33 mouse cellular contexts compared by ENCODE assay signal in the genomic region with DNA sequence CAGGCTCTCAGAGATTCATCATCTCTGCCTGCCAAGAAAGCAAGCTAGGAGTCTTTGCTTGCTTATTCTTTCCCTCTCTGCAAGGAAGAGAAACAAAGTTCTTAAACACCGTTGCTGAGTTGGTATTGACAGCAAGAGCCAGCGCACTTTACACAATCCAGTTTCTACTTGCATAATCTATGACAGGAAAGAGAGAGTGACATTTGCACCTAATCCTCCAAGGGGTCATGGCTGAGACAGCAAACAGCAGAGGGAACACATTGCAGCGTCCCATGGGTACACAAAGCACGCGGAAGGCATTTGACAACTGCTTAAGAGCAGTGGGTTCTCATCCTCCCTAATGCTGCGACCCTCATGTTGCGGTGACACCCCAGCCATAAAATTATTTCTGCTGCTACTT.
DNase-seq lines count a peak whose midpoint lies in the region; ATAC-seq and TF ChIP-seq lines count a peak whose summit lies in the region.
"Had no signal": no experiment of that assay in that cellular context is flagged by ENCODE, and none has a peak within 500 bp of the region (broad histone marks: within the 10 kb centered on the region; RNA-seq: fewer than 3 reads in every experiment).

No protein-coding gene starts in this region.

- no peaks in the 10 kb centered on the region for H3K36me3 ChIP-seq in lung, postnatal 0 days (ENCODE audit: insufficient read depth, low read length)
- H3K36me3 ChIP-seq in stomach, embryonic 14.5 days (ENCODE audit: control insufficient read depth, insufficient read depth, low read length) = no peaks in the 10 kb centered on the region
- no peaks in the 10 kb centered on the region for H3K36me3 ChIP-seq in intestine, embryonic 15.5 days
- H3K36me3 ChIP-seq: embryonic facial prominence, embryonic 12.5 days; hindbrain, embryonic 12.5 days; limb, embryonic 12.5 days; neural tube, embryonic 12.5 days had no signal

- H3K9ac ChIP-seq in lung, postnatal 0 days (replicated peaks; ENCODE audit: low read depth) = no peak overlapping the region
- no peak overlapping the region for H3K9ac ChIP-seq in stomach, embryonic 14.5 days (replicated peaks; ENCODE audit: low read depth, low read length)
- no peak overlapping the region for H3K9ac ChIP-seq in intestine, embryonic 15.5 days
- H3K9ac ChIP-seq: embryonic facial prominence, embryonic 12.5 days; hindbrain, embryonic 12.5 days; limb, embryonic 12.5 days; liver, embryonic 14.5 days; neural tube, embryonic 12.5 days had no signal

- no peak overlapping the region for H3K27ac ChIP-seq in lung, postnatal 0 days (ENCODE audit: low read length)
- peak overlapping the region; percentile 10; the same call in 1 of the 2 replicates for H3K27ac ChIP-seq in stomach, embryonic 14.5 days (ENCODE audit: low read length)
- no peak overlapping the region for H3K27ac ChIP-seq in intestine, embryonic 15.5 days
- no peak overlapping the region for H3K27ac ChIP-seq in cerebellum, adult 2 months (ENCODE audit: insufficient read depth, low read length)
- H3K27ac ChIP-seq: embryonic facial prominence, embryonic 12.5 days; hindbrain, embryonic 12.5 days; hindbrain, postnatal 0 days; layer of hippocampus, adult 2 months; left cerebral cortex, adult 2 months; limb, embryonic 12.5 days; liver, embryonic 14.5 days; neural tube, embryonic 12.5 days had no signal

- no peaks in the 10 kb centered on the region for H3K9me3 ChIP-seq in lung, postnatal 0 days (ENCODE audit: low read length)
- H3K9me3 ChIP-seq in stomach, embryonic 14.5 days (ENCODE audit: control insufficient read depth, low read depth, low read length) = no peaks in the 10 kb centered on the region
- no peaks in the 10 kb centered on the region for H3K9me3 ChIP-seq in intestine, embryonic 15.5 days
- H3K9me3 ChIP-seq: embryonic facial prominence, embryonic 12.5 days; hindbrain, embryonic 12.5 days; limb, embryonic 12.5 days; neural tube, embryonic 12.5 days had no signal

- H3K4me1 ChIP-seq in lung, postnatal 0 days (ENCODE audit: insufficient read depth, low read depth, low read length) = no peaks in the 10 kb centered on the region
- no peaks in the 10 kb centered on the region for H3K4me1 ChIP-seq in stomach, embryonic 14.5 days (ENCODE audit: control insufficient read depth, insufficient read depth, low read length)
- no peaks in the 10 kb centered on the region for H3K4me1 ChIP-seq in intestine, embryonic 15.5 days (replicated peaks)
- no peaks in the 10 kb centered on the region for H3K4me1 ChIP-seq in cerebellum, adult 2 months (ENCODE audit: control insufficient read depth, insufficient read depth, low read length)
- H3K4me1 ChIP-seq: embryonic facial prominence, embryonic 12.5 days; hindbrain, embryonic 12.5 days; limb, embryonic 12.5 days; megakaryocyte, embryonic 14.5 days; neural tube, embryonic 12.5 days had no signal

- H3K27me3 ChIP-seq in lung, postnatal 0 days (replicated peaks; ENCODE audit: insufficient read depth, low read length) = no peaks in the 10 kb centered on the region
- no peaks in the 10 kb centered on the region for H3K27me3 ChIP-seq in stomach, embryonic 14.5 days (ENCODE audit: control insufficient read depth, insufficient read depth, low read length)
- H3K27me3 ChIP-seq in intestine, embryonic 15.5 days (replicated peaks) = no peaks in the 10 kb centered on the region
- H3K27me3 ChIP-seq in cerebellum, adult 2 months (ENCODE audit: control insufficient read depth, insufficient read depth, low read length) = no peaks in the 10 kb centered on the region
- H3K27me3 ChIP-seq: embryonic facial prominence, embryonic 12.5 days; hindbrain, embryonic 12.5 days; limb, embryonic 12.5 days; megakaryocyte, embryonic 14.5 days; neural tube, embryonic 12.5 days had no signal

- WGBS in lung, postnatal 0 days = 35% methylated on average over 7 of the region's 7 CpGs
- 41% methylated on average over 7 of the region's 7 CpGs for WGBS in stomach, embryonic 14.5 days
- 43% methylated on average over 7 of the region's 7 CpGs for WGBS in intestine, embryonic 15.5 days
- WGBS in cerebellum, adult 2 months = 59% methylated on average over 7 of the region's 7 CpGs

- peak; percentile 9 for DNase-seq in kidney, postnatal 10 days
- DNase-seq in kidney, postnatal 36 days = no peak
- peak; percentile 14 for DNase-seq in lung, postnatal 0 days (ENCODE audit: low spot score)
- DNase-seq in lung, postnatal 14 days = no peak
- peak; percentile 66 for DNase-seq in adipocyte (ENCODE audit: low spot score)
- DNase-seq in cerebellum, adult 2 months = no peak
- DNase-seq: B cell, adult 2 months; cerebellum, adult 9-11 months; embryo, embryonic 11 days; gastrocnemius, postnatal 25 days; heart, adult 18-20 months; heart, postnatal 36 days; kidney, adult 9 months; kidney, postnatal 25 days; lung, postnatal 36 days; midbrain, embryonic 14.5 days; right cerebral cortex, adult 18-20 months; right cerebral cortex, postnatal 4 days had no signal

- no peak for ATAC-seq in lung, postnatal 0 days
- no peak for ATAC-seq in stomach, embryonic 14.5 days (ENCODE audit: insufficient number of reproducible peaks, insufficient read depth, low FRiP score, low read depth)
- ATAC-seq in intestine, embryonic 15.5 days = no peak
- ATAC-seq: activated CD4-positive, CD25-positive, alpha-beta regulatory T cell, adult 4 months; forebrain, embryonic 14.5 days; hindbrain, postnatal 0 days had no signal

- no peak overlapping the region for H3K4me2 ChIP-seq in lung, postnatal 0 days (replicated peaks; ENCODE audit: low read depth, low read length)
- no peak overlapping the region for H3K4me2 ChIP-seq in stomach, embryonic 14.5 days (replicated peaks; ENCODE audit: low read depth, low read length)
- H3K4me2 ChIP-seq in intestine, embryonic 15.5 days (replicated peaks) = no peak overlapping the region
- H3K4me2 ChIP-seq: embryonic facial prominence, embryonic 12.5 days; heart, embryonic 11.5 days; hindbrain, embryonic 12.5 days; limb, embryonic 12.5 days; neural tube, embryonic 12.5 days had no signal

- H3K4me3 ChIP-seq in lung, postnatal 0 days (ENCODE audit: low read depth, low read length) = no peak overlapping the region
- H3K4me3 ChIP-seq in stomach, embryonic 14.5 days (ENCODE audit: low read depth, low read length) = no peak overlapping the region
- no peak overlapping the region for H3K4me3 ChIP-seq in intestine, embryonic 15.5 days (replicated peaks)
- no peak overlapping the region for H3K4me3 ChIP-seq in cerebellum, adult 2 months (replicated peaks; ENCODE audit: insufficient read depth, low read depth, low read length)
- H3K4me3 ChIP-seq: embryonic facial prominence, embryonic 12.5 days; hindbrain, embryonic 12.5 days; layer of hippocampus, adult 2 months; left cerebral cortex, adult 2 months; limb, embryonic 12.5 days; megakaryocyte, embryonic 14.5 days; myocyte; neural tube, embryonic 12.5 days had no signal

- TF ChIP-seq EP300 in lung, postnatal 0 days (IDR thresholded peaks at IDR 0.05) = no peak

- TF ChIP-seq CTCF in lung, postnatal 0 days (IDR thresholded peaks at IDR 0.05) = no peak
- no peak for TF ChIP-seq CTCF in cerebellum, adult 2 months (IDR thresholded peaks at IDR 0.05; ENCODE audit: borderline replicate concordance, insufficient read depth, low read depth, low read length)

- TF ChIP-seq POLR2A in cerebellum, adult 2 months (IDR thresholded peaks at IDR 0.05; ENCODE audit: borderline replicate concordance, insufficient read depth, low read length) = no peak

Comparison
In these comparisons a context has a peak if more than half of its experiments do, and no peak if none do; other contexts are left out.
1. DNase-seq: peak in kidney, postnatal 10 days (single experiment), lung, postnatal 0 days (single experiment) and adipocyte (single experiment); none in kidney, postnatal 36 days (0 of 2), lung, postnatal 14 days (single experiment) and cerebellum, adult 2 months (0 of 2).